Mouse (Mus musculus) naive thymus-derived CD4-positive, alpha-beta T cell, adult 5 months (primary cell): ENCODE measurements around the gene Gm11444. TPM values are rescaled to one million over a fixed set of nuclear protein-coding genes. Genes with fewer than 3 reads are reported as not detected.

Experiments
- polyA plus RNA-seq: library from polyadenylated mRNA; unstranded; fragments of 100-300 nt; shearing (Covaris generic); gene quantifications from one replicate; pipeline ENCODE4 v1.2.1, GENCODE M21; 2017

Gene Gm11444
- not detected for polyA plus RNA-seq

GRCm38 (mm10) chr11:85850233-85850632, at the start of gene Gm11444:
Gene Gm11444, minus strand, starts transcription at chr11:85850333.

GRCm38 (mm10) chr11:85885665-85886428, 35.7 kb upstream of the Gm11444 start, which contains the start of gene Tbx4:
Gene Tbx4, plus strand, starts transcription at chr11:85886422.

GRCm38 (mm10) chr11:85832231-85832924, 17.8 kb downstream of the Gm11444 start, which contains the start of gene Tbx2:
Gene Tbx2, plus strand, starts transcription at chr11:85832551.

Other genes starting within 250 kb of the Gm11444 start
- 0.12 TPM for gene Tbx2, start 17.8 kb downstream of the Gm11444 start, polyA plus RNA-seq
- gene Tbx4, start 36.1 kb upstream of the Gm11444 start, polyA plus RNA-seq: not detected